Mouse (Mus musculus) intestine, postnatal 0 days (tissue): Measurements from ENCODE around the gene Kcnj5. TPM values are rescaled to one million over a fixed set of nuclear protein-coding genes. Genes with fewer than 3 reads are reported as not detected.

ENCODE experiments used
- ATAC-seq: fragments of 200-750 bp; cut with Nextera tagmentation; 2 replicates; pipeline ENCODE4 v1.8.0; 2017; ENCODE audit warnings: mild to moderate bottlenecking, moderate TSS enrichment, moderate library complexity
- H3K27ac ChIP-seq: fragments of 300-500 bp; sonication (generic); 2 replicates; pipeline ENCODE4 v1.5.1; 2014; ENCODE audit warnings: mild to moderate bottlenecking, low read depth, low read length, moderate library complexity
- H3K27me3 ChIP-seq: fragments of 300-500 bp; sonication (generic); replicated peaks from 2 replicates; pipeline ENCODE4 v1.6.1; 2014; ENCODE audit warnings: low read length, mixed read lengths; ENCODE audit not compliant: control insufficient read depth, insufficient read depth
- H3K36me3 ChIP-seq: fragments of 300-500 bp; sonication (generic); 2 replicates; pipeline ENCODE4 v1.6.1; 2014; ENCODE audit warnings: mild to moderate bottlenecking, moderate library complexity; ENCODE audit not compliant: control insufficient read depth, insufficient read depth
- H3K4me1 ChIP-seq: fragments of 300-500 bp; sonication (generic); replicated peaks from 2 replicates; pipeline ENCODE4 v1.6.1; 2014; ENCODE audit warnings: antibody characterized with exemption, low read length, mixed read lengths; ENCODE audit not compliant: control insufficient read depth, insufficient read depth
- H3K4me2 ChIP-seq: fragments of 300-500 bp; sonication (generic); replicated peaks from 2 replicates; pipeline ENCODE4 v1.6.1; 2014; ENCODE audit warnings: low read depth, mild to moderate bottlenecking, moderate library complexity
- H3K4me3 ChIP-seq: fragments of 300-500 bp; sonication (generic); 2 replicates; pipeline ENCODE4 v1.5.1; 2014; ENCODE audit warnings: low read depth, low read length
- H3K9ac ChIP-seq: fragments of 300-500 bp; sonication (generic); 2 replicates; pipeline ENCODE4 v1.6.1; 2014; ENCODE audit warnings: mild to moderate bottlenecking, low read depth, low read length
- H3K9me3 ChIP-seq: fragments of 300-500 bp; sonication (generic); 2 replicates; pipeline ENCODE4 v1.6.1; 2016; ENCODE audit warnings: mixed run types; ENCODE audit not compliant: control insufficient read depth
- CTCF ChIP-seq: sonication (generic); IDR thresholded peaks from 2 replicates; pipeline ENCODE4 v1.5.1; 2016; ENCODE audit warnings: low read depth, mild to moderate bottlenecking, control low read depth, antibody characterized with exemption, moderate library complexity
- WGBS: fragments of 180-500 bp; shearing (Covaris S2); extraction: QIAGEN DNeasy Blood & Tissue Kit; methylation state at CpG from one replicate; pipeline ENCODE4 v1.1.7; 2014; 5-methylcytosine and 5-hydroxymethylcytosine counted together
- polyA plus RNA-seq: library from polyadenylated mRNA; unstranded; fragments of >200 nt; fragmentation: Nextera tagmentation; extraction: Ambion mirVana; gene quantifications from 2 replicates; pipeline ENCODE4 v1.2.1, GENCODE M21; 2015

Gene Kcnj5
- polyA plus RNA-seq, 1 experiment from 2014 or later = 0.07 TPM

- Histone ChIP-seq H3K4me3 (no peak overlapping the region), H3K9ac (no peak overlapping the region), H3K4me1 (no peaks in the 10 kb centered on the region), H3K27ac (no peak overlapping the region), H3K4me2 (no peak overlapping the region), H3K36me3 (no peaks in the 10 kb centered on the region), H3K9me3 (no peaks in the 10 kb centered on the region), H3K27me3 (no peaks in the 10 kb centered on the region)
- no peak for TF ChIP-seq CTCF
- 75% methylated on average over 5 of the region's 5 CpGs for WGBS
- no peak for ATAC-seq
Measured at GRCm38 (mm10) chr9:32376863-32377590, 32.9 kb upstream of the Kcnj5 start.

- H3K9ac ChIP-seq = no peak overlapping the region
- no peak overlapping the region for H3K4me2 ChIP-seq
- H3K4me3 ChIP-seq = no peak overlapping the region
- TF ChIP-seq CTCF = no peak
- no peak for ATAC-seq
- H3K9me3 ChIP-seq = no peaks in the 10 kb centered on the region
- no peak overlapping the region for H3K27ac ChIP-seq
- 83% methylated on average over 7 of the region's 7 CpGs for WGBS
- H3K27me3 ChIP-seq = no peaks in the 10 kb centered on the region
- H3K4me1 ChIP-seq = no peaks in the 10 kb centered on the region
- H3K36me3 ChIP-seq = no peaks in the 10 kb centered on the region
Measured at GRCm38 (mm10) chr9:32376031-32376430, 31.9 kb upstream of the Kcnj5 start.

DNA sequence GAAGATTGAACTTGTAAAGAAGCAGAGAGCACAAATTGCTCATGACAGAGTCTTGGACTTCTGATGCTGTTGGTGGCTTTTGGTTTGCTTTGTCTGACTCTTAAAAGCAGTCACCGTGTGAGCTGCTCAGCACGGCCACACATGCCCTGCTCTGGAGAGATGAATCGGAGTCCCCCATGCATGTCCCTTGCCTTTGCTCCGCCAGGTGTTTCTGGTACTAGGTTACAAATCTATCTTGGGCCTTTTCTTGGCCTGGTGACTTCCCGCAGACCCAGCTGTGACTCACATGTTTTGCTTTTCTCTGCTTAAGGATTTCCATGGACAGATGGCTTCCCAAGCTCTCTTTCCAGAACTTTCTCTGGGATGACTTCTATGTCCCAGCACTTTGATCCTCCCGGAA is 29.5 kb upstream of the Kcnj5 start:
- Histone ChIP-seq H3K4me1 (no peaks in the 10 kb centered on the region), H3K36me3 (no peaks in the 10 kb centered on the region), H3K4me2 (no peak overlapping the region), H3K9me3 (no peaks in the 10 kb centered on the region), H3K9ac (no peak overlapping the region), H3K27ac (no peak overlapping the region), H3K27me3 (no peaks in the 10 kb centered on the region), H3K4me3 (no peak overlapping the region)
- no peak for ATAC-seq
- no peak for TF ChIP-seq CTCF
- WGBS = 91% methylated on average over 6 of the region's 6 CpGs

- no peak within 1 kb of the TSS for H3K27ac ChIP-seq
- ATAC-seq = no peak
- TF ChIP-seq CTCF = no peak
- no peaks in the 10 kb centered on the region for H3K27me3 ChIP-seq
- H3K9me3 ChIP-seq = no peaks in the 10 kb centered on the region
- H3K4me1 ChIP-seq = no peaks in the 10 kb centered on the region
- H3K4me3 ChIP-seq = no peak within 1 kb of the TSS
- H3K4me2 ChIP-seq = no peak within 1 kb of the TSS
- WGBS = 69% methylated on average over 6 of the region's 6 CpGs
- H3K36me3 ChIP-seq = no peaks in the 10 kb centered on the region
- H3K9ac ChIP-seq = no peak within 1 kb of the TSS
Measured at GRCm38 (mm10) chr9:32372202-32372601, 28.1 kb upstream of the Kcnj5 start, which contains the start of gene Kcnj1. Gene Kcnj1, plus strand, starts transcription at chr9:32372493.

- ATAC-seq = no peak
- Histone ChIP-seq H3K4me3 (no peak overlapping the region), H3K4me1 (no peaks in the 10 kb centered on the region), H3K9ac (no peak overlapping the region), H3K4me2 (no peak overlapping the region), H3K27ac (no peak overlapping the region), H3K36me3 (no peaks in the 10 kb centered on the region), H3K9me3 (no peaks in the 10 kb centered on the region), H3K27me3 (no peaks in the 10 kb centered on the region)
- 25% methylated on average over 6 of the region's 6 CpGs for WGBS
- no peak for TF ChIP-seq CTCF
Measured at GRCm38 (mm10) chr9:32369388-32369787, 25.2 kb upstream of the Kcnj5 start.

DNA sequence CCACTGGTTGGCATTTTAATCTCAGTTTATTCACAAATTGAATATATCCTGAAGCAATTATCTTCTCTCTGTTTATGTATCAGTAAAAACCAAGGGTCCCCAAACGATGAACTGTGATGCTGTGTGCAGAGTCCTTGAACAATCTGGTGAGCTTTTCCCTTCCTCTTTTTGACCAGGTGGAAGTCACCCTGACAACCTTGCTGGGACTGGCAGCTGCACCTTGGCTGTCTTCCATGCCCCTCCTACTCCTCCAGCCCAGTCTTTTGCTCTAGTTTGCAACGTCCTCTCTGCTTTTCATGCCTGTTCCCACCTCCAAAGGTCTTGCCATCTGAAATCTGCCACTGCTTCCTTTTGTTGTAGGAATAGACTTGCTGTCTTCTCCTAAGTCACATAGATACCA is 24.7 kb upstream of the Kcnj5 start:
- H3K36me3 ChIP-seq = no peaks in the 10 kb centered on the region
- H3K4me3 ChIP-seq = no peak overlapping the region
- no peak overlapping the region for H3K9ac ChIP-seq
- H3K9me3 ChIP-seq = no peaks in the 10 kb centered on the region
- no peak overlapping the region for H3K27ac ChIP-seq
- no peak overlapping the region for H3K4me2 ChIP-seq
- no peaks in the 10 kb centered on the region for H3K27me3 ChIP-seq
- H3K4me1 ChIP-seq = no peaks in the 10 kb centered on the region
- WGBS = 16% methylated on average over 2 of the region's 2 CpGs
- no peak for ATAC-seq
- no peak for TF ChIP-seq CTCF
